Mouse (Mus musculus) stomach, postnatal 0 days (tissue): Measurements from ENCODE around the gene Fam173a.

Experiments
- CTCF ChIP-seq: IDR thresholded peaks from 2 replicates; pipeline ENCODE4 v1.5.1; 2016; ENCODE audit warnings: antibody characterized with exemption, low read depth, mild to moderate bottlenecking, moderate library complexity
- EP300 ChIP-seq: optimal IDR thresholded peaks from 2 replicates; pipeline ENCODE3; 2016; ENCODE audit warnings: antibody characterized with exemption

DNA sequence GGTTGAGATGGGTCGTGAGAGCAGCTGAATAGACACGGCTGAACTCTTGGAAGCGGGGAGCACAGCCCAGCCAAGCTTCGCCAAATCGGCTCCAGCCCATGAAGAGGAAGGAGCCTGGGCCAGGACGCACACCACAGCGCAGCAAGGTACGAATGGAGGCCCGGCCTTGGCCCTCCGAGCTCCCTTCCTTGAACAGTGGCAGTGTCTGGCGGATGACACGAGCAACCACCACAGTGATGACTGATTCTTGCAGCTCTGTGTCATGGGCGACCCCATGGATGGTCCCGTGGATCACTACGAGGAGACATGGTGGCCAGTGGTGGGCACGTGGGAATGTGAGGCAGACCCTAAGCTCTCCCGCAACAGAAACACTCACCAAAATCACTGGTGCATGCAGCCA lies 2.3 kb upstream of the Fam173a start:
- TF ChIP-seq CTCF: no peak
- no peak for TF ChIP-seq EP300
